Mouse (Mus musculus) urinary bladder, postnatal 36 days (tissue): ENCODE results near the gene Dnpep.

Experiments
- DNase-seq, 2 experiments: peaks; one replicate each; pipeline ENCODE4 v3.0.0; 2022; ENCODE audit warnings: low spot score in 2 of 2, mixed read lengths in 1 of 2

The Dnpep gene

GRCm38 (mm10) chr1:75264091-75264880, 53.5 kb downstream of the Dnpep start, which contains the start of gene Ptprn:
Gene Ptprn (minus strand): TSS chr1:75264502.
- DNase-seq, result no peak

GRCm38 (mm10) chr1:75262969-75263951, 54.5 kb downstream of the Dnpep start:
- peak; percentile 43 to 47 for DNase-seq

GRCm38 (mm10) chr1:75261278-75261677, 56.5 kb downstream of the Dnpep start:
- no peak for DNase-seq
